Mouse (Mus musculus) kidney, adult 9 months (tissue): ENCODE results near the gene Chst14.

Experiments used
- DNase-seq: peaks from one replicate; pipeline ENCODE4 v3.0.0; 2022

Gene Chst14

GRCm38 (mm10) chr2:118972048-118972447 lies 45.8 kb downstream of the Chst14 start:
- DNase-seq: no peak

- DNase-seq: peak; percentile 89
These were observed 46.5 kb downstream of the Chst14 start for GRCm38 (mm10) chr2:118972687-118973376.

DNA sequence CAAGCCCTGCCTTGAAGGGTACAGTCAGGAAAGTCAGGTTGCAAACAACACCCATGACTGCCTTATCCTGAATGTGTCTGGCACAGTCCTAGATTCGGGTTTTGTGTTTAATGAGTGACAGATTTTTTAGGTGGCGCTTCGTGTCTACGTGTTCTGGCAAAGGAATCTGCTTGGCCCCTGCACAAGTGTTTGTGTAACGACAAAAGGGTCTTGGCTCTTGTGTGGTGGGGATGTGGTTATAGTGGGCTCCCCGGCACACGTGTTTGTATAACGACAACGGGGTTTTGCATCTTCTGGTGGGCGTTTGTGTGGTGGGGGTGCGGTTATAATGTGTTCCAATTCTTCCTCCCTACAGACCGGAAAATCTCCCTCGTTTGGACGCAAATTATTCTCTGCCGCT lies 49.6 kb downstream of the Chst14 start:
- DNase-seq: peak; percentile 40

- peak; percentile 91 for DNase-seq
These were observed 50.1 kb downstream of the Chst14 start for GRCm38 (mm10) chr2:118976282-118976929.

DNA sequence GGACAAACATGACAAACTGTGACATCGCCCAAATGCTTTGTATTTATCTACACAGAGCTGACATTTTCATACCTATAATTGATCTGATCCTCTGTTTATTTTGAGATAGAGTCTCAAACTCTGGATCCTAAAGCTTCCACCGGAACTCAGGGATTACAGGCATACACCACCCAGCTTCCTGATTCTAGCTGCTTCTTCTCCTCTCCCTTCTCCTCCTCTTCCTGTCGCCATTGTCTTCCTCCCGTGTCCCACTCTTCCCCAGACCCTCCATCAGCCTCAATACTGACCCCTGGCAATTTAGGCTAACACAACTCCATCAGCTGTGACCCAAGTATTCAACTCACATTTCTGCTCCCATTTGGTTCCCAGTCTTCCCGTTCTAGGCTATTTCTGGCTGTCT lies 50.6 kb downstream of the Chst14 start:
- DNase-seq: no peak

GRCm38 (mm10) chr2:118978064-118978463 lies 51.8 kb downstream of the Chst14 start:
- DNase-seq: no peak
